Mouse (Mus musculus) heart, embryonic 10.5 days (tissue): ENCODE results near the gene Unc5a. TPM values are rescaled to one million over a fixed set of nuclear protein-coding genes. Genes with fewer than 3 reads are reported as not detected.
A peak's percentile ranks its signal among the peaks of the same experiment; 100 is the strongest.

ENCODE experiments used
- DNase-seq: peaks from one replicate; pipeline ENCODE4 v3.0.0-alpha.2; 2017; ENCODE audit warnings: low spot score
- H3K27ac ChIP-seq: fragments of 300-500 bp; sonication (generic); 2 replicates; pipeline ENCODE4 v1.5.1; 2016; ENCODE audit warnings: mild to moderate bottlenecking
- H3K27me3 ChIP-seq: fragments of 300-500 bp; sonication (generic); 2 replicates; pipeline ENCODE4 v1.6.1; 2016; ENCODE audit warnings: mild to moderate bottlenecking; ENCODE audit not compliant: poor library complexity, insufficient read depth, severe bottlenecking
- H3K36me3 ChIP-seq: fragments of 300-500 bp; sonication (generic); 2 replicates; pipeline ENCODE4 v1.6.1; 2016; ENCODE audit warnings: mild to moderate bottlenecking, moderate library complexity
- H3K4me1 ChIP-seq: fragments of 300-500 bp; sonication (generic); 2 replicates; pipeline ENCODE4 v1.6.1; 2016; ENCODE audit warnings: mild to moderate bottlenecking
- H3K4me3 ChIP-seq: fragments of 300-500 bp; sonication (generic); 2 replicates; pipeline ENCODE4 v1.5.1; 2016; ENCODE audit warnings: mild to moderate bottlenecking, moderate library complexity
- H3K9me3 ChIP-seq: fragments of 300-500 bp; sonication (generic); 2 replicates; pipeline ENCODE4 v1.6.1; 2016; ENCODE audit warnings: mild to moderate bottlenecking, moderate library complexity
- WGBS: fragments of 180-500 bp; shearing (Covaris S2); methylation state at CpG from one replicate; pipeline ENCODE4 v1.1.7; 2016; 5-methylcytosine and 5-hydroxymethylcytosine counted together
- polyA plus RNA-seq: library from polyadenylated mRNA; unstranded; fragments of >200 nt; fragmentation: Nextera tagmentation; extraction: Ambion mirVana; gene quantifications from 2 replicates; pipeline ENCODE4 v1.2.1, GENCODE M21; 2016

Unc5a gene
- polyA plus RNA-seq, result 1.8 and 2.1 TPM in 2 replicates

DNA sequence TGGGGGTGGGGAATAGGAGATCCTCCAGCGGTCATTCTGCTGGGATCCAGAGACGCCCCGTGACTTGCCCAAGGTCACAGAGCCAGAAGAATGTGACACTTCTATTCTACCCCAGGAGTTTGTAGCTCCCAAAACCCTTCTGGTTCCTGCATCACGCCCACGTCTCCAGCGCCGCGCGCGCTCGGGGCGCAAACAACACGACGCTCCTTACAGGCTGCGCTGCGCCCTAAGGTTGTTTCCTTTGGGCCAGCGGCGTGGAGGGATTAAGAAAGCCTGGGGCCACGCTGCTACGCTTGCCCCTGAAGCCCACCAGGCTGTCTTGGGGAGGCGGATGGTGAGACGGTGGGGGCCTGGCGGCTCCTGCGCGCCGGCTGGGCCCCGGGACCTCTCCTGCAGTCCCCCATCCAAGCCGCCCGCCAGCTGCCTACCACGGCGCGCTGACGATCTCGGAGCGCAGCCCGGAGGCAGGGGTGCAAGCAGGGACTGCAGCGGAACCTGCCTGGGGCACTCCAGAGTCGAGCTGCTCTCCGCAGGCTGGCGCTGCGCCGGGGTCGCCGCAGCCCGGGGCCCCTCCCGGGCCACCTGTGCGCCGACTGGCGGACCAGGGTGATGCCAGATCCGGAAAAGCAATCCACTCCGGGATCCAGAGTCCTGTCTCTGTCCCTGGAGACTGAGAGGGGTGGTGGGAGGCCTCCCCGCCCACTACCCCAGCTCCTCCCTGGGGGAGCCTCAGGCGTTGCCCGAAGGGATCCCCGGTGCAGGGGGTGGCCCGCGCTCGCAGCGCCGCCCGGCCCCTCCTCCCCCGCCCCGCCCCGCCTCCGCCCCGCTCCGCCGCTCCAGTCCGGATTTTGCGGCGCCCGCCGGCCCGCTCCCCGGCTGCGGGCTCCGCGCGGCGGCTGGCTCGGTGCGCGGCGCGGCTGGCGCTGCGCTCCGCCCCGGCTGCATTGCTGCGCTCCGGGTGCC lies at the start of gene Unc5a:
Gene Unc5a, plus strand, starts transcription at position 881 of the 963 bp plus-strand sequence.
- Histone ChIP-seq H3K9me3 (no peaks in the 10 kb centered on the region), H3K27ac (peak within 1 kb of the TSS; percentile 67), H3K36me3 (no peaks in the 10 kb centered on the region), H3K4me3 (peak within 1 kb of the TSS; percentile 78), H3K27me3 (peaks cover 98% of the 10 kb centered on the region), H3K4me1 (peaks cover 36% of the 10 kb centered on the region)
- no peak for DNase-seq
- WGBS, result under 1% methylated on average over 72 of the region's 91 CpGs

- no peak for DNase-seq
- 3% methylated on average over 17 of the region's 17 CpGs for WGBS
Measured at GRCm38 (mm10) chr13:54912053-54912452, 37.2 kb upstream of the Unc5a start.

GRCm38 (mm10) chr13:54912894-54913621 lies 36.2 kb upstream of the Unc5a start:
- Histone ChIP-seq H3K4me1 (peaks cover 8% of the 10 kb centered on the region; the same call in 1 of the 2 replicates), H3K27me3 (peaks cover 41% of the 10 kb centered on the region), H3K36me3 (no peaks in the 10 kb centered on the region), H3K27ac (no peak overlapping the region), H3K4me3 (no peak overlapping the region), H3K9me3 (no peaks in the 10 kb centered on the region)
- no peak for DNase-seq
- 15% methylated on average over 16 of the region's 16 CpGs for WGBS

More at GRCm38 (mm10) chr13:54912053-54912452, 37.2 kb upstream of the Unc5a start:
- Histone ChIP-seq H3K27ac (no peak overlapping the region), H3K27me3 (peaks cover 50% of the 10 kb centered on the region), H3K9me3 (no peaks in the 10 kb centered on the region), H3K4me3 (0 out of 2 replicates have a peak overlapping the region, but pooled peaks have one; percentile 5), H3K36me3 (no peaks in the 10 kb centered on the region), H3K4me1 (peaks cover 8% of the 10 kb centered on the region; the same call in 1 of the 2 replicates)

- H3K27me3 ChIP-seq, result peaks cover 26% of the 10 kb centered on the region
- H3K4me3 ChIP-seq, result no peak overlapping the region
- no peak for DNase-seq
- peaks cover 17% of the 10 kb centered on the region; the same call in 1 of the 2 replicates for H3K4me1 ChIP-seq
- no peaks in the 10 kb centered on the region for H3K9me3 ChIP-seq
- no peak overlapping the region for H3K27ac ChIP-seq
- WGBS, result 55% methylated on average over 5 of the region's 5 CpGs
- H3K36me3 ChIP-seq, result no peaks in the 10 kb centered on the region
Measured at GRCm38 (mm10) chr13:54916644-54917043, 32.6 kb upstream of the Unc5a start.

DNA sequence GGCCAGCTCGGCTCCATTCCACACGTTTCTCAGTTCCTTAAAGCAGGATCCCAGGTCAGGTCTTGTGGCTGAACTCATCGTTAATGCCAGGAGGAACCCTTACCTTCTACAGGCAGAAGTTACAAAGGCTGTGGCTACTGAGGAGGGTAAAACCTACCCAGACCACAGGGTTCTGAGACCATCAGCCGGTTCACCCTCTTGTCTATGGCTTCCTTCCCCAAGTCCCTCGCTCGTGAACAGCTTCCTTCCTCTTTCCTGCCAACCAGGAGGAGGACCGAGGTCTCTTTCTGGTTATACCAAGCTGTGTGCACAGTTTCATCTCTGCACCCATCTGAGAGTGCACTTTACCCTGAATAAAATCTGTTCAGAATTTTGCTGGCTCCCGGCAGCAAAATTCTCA lies 30.3 kb upstream of the Unc5a start:
- Histone ChIP-seq H3K9me3 (no peaks in the 10 kb centered on the region), H3K4me1 (0 out of 2 replicates have a peak, but pooled peaks cover 9% of the 10 kb centered on the region), H3K27ac (no peak overlapping the region), H3K4me3 (no peak overlapping the region), H3K36me3 (no peaks in the 10 kb centered on the region), H3K27me3 (peaks cover 4% of the 10 kb centered on the region)
- WGBS, result 63% methylated on average over 8 of the region's 8 CpGs
- no peak for DNase-seq

GRCm38 (mm10) chr13:54919666-54920065 lies 29.5 kb upstream of the Unc5a start:
- Histone ChIP-seq H3K27me3 (no peaks in the 10 kb centered on the region), H3K4me3 (no peak overlapping the region), H3K27ac (no peak overlapping the region), H3K9me3 (no peaks in the 10 kb centered on the region), H3K36me3 (no peaks in the 10 kb centered on the region), H3K4me1 (0 out of 2 replicates have a peak, but pooled peaks cover 9% of the 10 kb centered on the region)
- DNase-seq, result no peak
- 57% methylated on average over 5 of the region's 5 CpGs for WGBS

GRCm38 (mm10) chr13:54921700-54922099 lies 27.5 kb upstream of the Unc5a start:
- Histone ChIP-seq H3K27ac (no peak overlapping the region), H3K27me3 (no peaks in the 10 kb centered on the region; the same call in 1 of the 2 replicates), H3K9me3 (no peaks in the 10 kb centered on the region), H3K4me1 (0 out of 2 replicates have a peak, but pooled peaks cover 9% of the 10 kb centered on the region), H3K4me3 (no peak overlapping the region), H3K36me3 (no peaks in the 10 kb centered on the region)
- no peak for DNase-seq
- WGBS, result 73% methylated on average over 9 of the region's 9 CpGs

DNA sequence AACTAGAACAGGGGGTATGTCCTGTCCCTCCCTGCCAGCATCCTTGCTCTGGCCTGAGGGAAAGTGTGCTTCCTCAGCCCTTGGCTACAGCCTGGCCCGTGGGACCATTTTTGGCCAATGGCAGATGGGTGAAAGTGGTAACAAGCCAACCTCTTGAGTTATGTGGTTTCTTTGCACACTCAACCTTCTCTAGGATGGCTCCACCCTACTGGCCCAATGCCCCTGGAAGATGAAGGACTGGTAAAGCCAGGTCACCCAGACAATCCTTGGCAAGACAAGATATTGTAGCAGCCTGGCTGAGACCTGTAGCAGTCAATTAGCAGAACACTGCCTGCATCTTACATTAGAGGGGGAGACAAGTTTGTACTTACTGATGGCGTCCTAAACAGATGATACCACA lies 25.5 kb upstream of the Unc5a start:
- WGBS, result 77% methylated on average over 2 of the region's 2 CpGs
- H3K4me1 ChIP-seq, result 0 out of 2 replicates have a peak, but pooled peaks cover 3% of the 10 kb centered on the region
- H3K27me3 ChIP-seq, result no peaks in the 10 kb centered on the region; the same call in 1 of the 2 replicates
- no peak overlapping the region for H3K4me3 ChIP-seq
- H3K9me3 ChIP-seq, result no peaks in the 10 kb centered on the region
- no peaks in the 10 kb centered on the region for H3K36me3 ChIP-seq
- no peak overlapping the region for H3K27ac ChIP-seq
- DNase-seq, result no peak

DNA sequence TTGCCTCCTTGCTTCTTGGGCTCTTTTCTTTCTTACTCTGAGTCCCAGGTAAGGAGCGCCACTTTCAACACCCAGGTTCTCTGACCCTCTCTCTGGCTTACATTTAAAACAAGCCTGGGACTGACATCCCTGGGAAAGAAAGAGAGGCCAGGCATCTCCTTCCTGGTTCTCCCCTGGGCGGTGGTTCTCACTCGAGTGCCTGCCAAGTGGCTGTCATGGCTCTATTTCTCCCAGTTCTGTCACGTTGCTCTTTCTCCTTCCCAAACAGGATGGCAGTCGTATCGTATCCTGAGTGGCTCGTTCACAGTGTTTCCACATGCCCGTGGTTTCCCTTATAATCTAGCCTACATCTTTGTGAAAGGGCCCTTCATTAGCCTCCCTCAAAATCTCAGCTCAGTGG lies 23.7 kb upstream of the Unc5a start:
- Histone ChIP-seq H3K27me3 (no peaks in the 10 kb centered on the region; the same call in 1 of the 2 replicates), H3K4me1 (no peaks in the 10 kb centered on the region), H3K9me3 (no peaks in the 10 kb centered on the region), H3K36me3 (no peaks in the 10 kb centered on the region), H3K4me3 (no peak overlapping the region), H3K27ac (no peak overlapping the region)
- 51% methylated on average over 8 of the region's 8 CpGs for WGBS
- DNase-seq, result no peak

DNA sequence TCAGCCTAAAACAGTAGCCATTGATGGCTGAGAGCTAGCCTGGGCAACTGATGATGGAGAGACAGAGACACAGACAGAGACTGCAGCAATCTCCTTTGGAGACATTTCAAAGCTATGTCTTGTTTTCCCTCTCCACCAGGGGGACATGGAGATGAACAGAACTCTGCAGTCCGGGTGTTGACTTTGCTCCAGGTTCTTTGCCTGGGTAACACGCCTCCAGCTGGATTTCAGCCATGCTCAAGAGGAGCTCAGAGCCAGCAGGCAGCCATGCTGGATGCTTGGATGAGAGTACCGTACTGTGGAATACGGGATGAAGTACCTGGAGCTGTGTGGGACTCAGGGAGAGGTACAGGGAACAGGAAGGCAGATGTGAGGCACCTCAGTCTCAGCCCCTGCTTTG lies 22.6 kb upstream of the Unc5a start:
- no peaks in the 10 kb centered on the region for H3K9me3 ChIP-seq
- H3K27me3 ChIP-seq, result no peaks in the 10 kb centered on the region; the same call in 1 of the 2 replicates
- H3K36me3 ChIP-seq, result no peaks in the 10 kb centered on the region
- DNase-seq, result no peak
- H3K4me1 ChIP-seq, result no peaks in the 10 kb centered on the region
- no peak overlapping the region for H3K4me3 ChIP-seq
- WGBS, result 58% methylated on average over 4 of the region's 4 CpGs
- no peak overlapping the region for H3K27ac ChIP-seq

GRCm38 (mm10) chr13:54930123-54930522 lies 19.1 kb upstream of the Unc5a start:
- no peak overlapping the region for H3K27ac ChIP-seq
- no peaks in the 10 kb centered on the region for H3K9me3 ChIP-seq
- H3K4me1 ChIP-seq, result no peaks in the 10 kb centered on the region
- H3K27me3 ChIP-seq, result peaks cover 25% of the 10 kb centered on the region
- DNase-seq, result no peak
- H3K4me3 ChIP-seq, result no peak overlapping the region
- no peaks in the 10 kb centered on the region for H3K36me3 ChIP-seq
- WGBS, result 41% methylated on average over 4 of the region's 4 CpGs

DNA sequence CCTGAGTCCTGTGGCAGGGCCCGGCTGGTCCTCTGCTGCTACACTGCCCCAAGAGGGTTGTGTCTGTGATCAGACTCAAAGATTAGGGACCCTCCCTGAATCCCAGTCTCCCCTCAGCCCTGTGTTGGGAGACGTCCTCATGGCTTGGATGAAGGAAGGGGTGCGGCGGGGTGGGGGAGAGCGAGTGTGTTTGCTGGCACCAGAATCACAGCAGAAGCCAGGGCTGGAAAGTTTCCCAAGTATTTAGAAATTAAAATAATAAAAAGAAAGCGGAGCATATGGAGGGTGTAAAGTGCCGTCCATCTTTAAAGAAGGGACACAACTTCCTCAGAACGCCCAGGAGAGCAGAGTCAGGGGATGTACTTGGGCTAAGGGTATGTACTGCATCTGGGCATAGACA lies 14.3 kb upstream of the Unc5a start:
- H3K27ac ChIP-seq, result no peak overlapping the region
- DNase-seq, result no peak
- H3K4me3 ChIP-seq, result no peak overlapping the region
- 77% methylated on average over 8 of the region's 8 CpGs for WGBS
- peaks cover 54% of the 10 kb centered on the region for H3K27me3 ChIP-seq
- no peaks in the 10 kb centered on the region for H3K36me3 ChIP-seq
- H3K4me1 ChIP-seq, result peaks cover 10% of the 10 kb centered on the region; the same call in 1 of the 2 replicates
- no peaks in the 10 kb centered on the region for H3K9me3 ChIP-seq
